Mouse (Mus musculus) G1E (cell line): ENCODE measurements around the gene Lhx3.

Experiments
- CTCF ChIP-seq: IDR thresholded peaks from 2 replicates; pipeline ENCODE4 v1.5.1; 2012; ENCODE audit warnings: low read depth, low read length, inconsistent platforms, mixed read lengths
- GATA1 ChIP-seq: IDR thresholded peaks from 2 replicates; pipeline ENCODE4 v1.6.1; 2012; ENCODE audit warnings: borderline replicate concordance, low read length, inconsistent platforms, mixed read lengths
- POLR2AphosphoS5 ChIP-seq: IDR thresholded peaks from 2 replicates; pipeline ENCODE4 v1.6.1; 2012; ENCODE audit warnings: low read depth, low read length, inconsistent platforms; ENCODE audit not compliant: insufficient replicate concordance

GRCm38 (mm10) chr2:26252514-26253206 is 44.6 kb upstream of the Lhx3 start:
- TF ChIP-seq CTCF, result no peak
- TF ChIP-seq GATA1, result no peak
- TF ChIP-seq POLR2AphosphoS5, result no peak
